Mouse (Mus musculus): ENCODE results near the gene Tmem45b. TPM values are rescaled to one million over a fixed set of nuclear protein-coding genes. Genes with fewer than 3 reads are reported as not detected.
"Not testable (repeated sequence)": the region's sequence is repeated elsewhere in the genome, so short reads cannot be mapped to it uniquely, and the experiment has no call there.

Gene Tmem45b
- not detected in 2 replicates for polyA plus RNA-seq (2011; ENCODE audit: insufficient read length, low read depth, missing spikeins)

GRCm38 (mm10) chr9:31463692-31464474 lies at the start of gene Tmem45b:
TSS of gene Tmem45b (minus strand) at chr9:31464462.
- TF ChIP-seq CTCF (IDR thresholded peaks at IDR 0.05; ENCODE audit: borderline replicate concordance, insufficient read depth, low read length), result no peak
- TF ChIP-seq POLR2A (IDR thresholded peaks at IDR 0.05; ENCODE audit: low read depth, low read length), result no peak
- Histone ChIP-seq H3K27ac (ENCODE audit: insufficient read depth, low read length) (no peak within 1 kb of the TSS), H3K4me3 (ENCODE audit: insufficient read depth, low read length) (no peak within 1 kb of the TSS), H3K4me1 (ENCODE audit: control insufficient read depth, insufficient read depth, low read length) (no peaks in the 10 kb centered on the region)

- Histone ChIP-seq H3K4me3 (ENCODE audit: insufficient read depth, low read length) (no peak overlapping the region), H3K27ac (ENCODE audit: insufficient read depth, low read length) (no peak overlapping the region), H3K4me1 (ENCODE audit: control insufficient read depth, insufficient read depth, low read length) (no peaks in the 10 kb centered on the region)
- TF ChIP-seq POLR2A (IDR thresholded peaks at IDR 0.05; ENCODE audit: low read depth, low read length), result no peak
- no peak for TF ChIP-seq CTCF (IDR thresholded peaks at IDR 0.05; ENCODE audit: borderline replicate concordance, insufficient read depth, low read length)
Observed at GRCm38 (mm10) chr9:31508189-31508588, 43.9 kb upstream of the Tmem45b start.

- H3K4me3 ChIP-seq (ENCODE audit: insufficient read depth, low read length); H3K27ac ChIP-seq (ENCODE audit: insufficient read depth, low read length); H3K4me1 ChIP-seq (ENCODE audit: control insufficient read depth, insufficient read depth, low read length): not testable (repeated sequence)
Observed at GRCm38 (mm10) chr9:31501221-31501620, 37.0 kb upstream of the Tmem45b start.

- Histone ChIP-seq H3K4me3 (ENCODE audit: insufficient read depth, low read length) (no peak overlapping the region), H3K27ac (ENCODE audit: insufficient read depth, low read length) (no peak overlapping the region), H3K4me1 (ENCODE audit: control insufficient read depth, insufficient read depth, low read length) (no peaks in the 10 kb centered on the region)
- TF ChIP-seq CTCF (IDR thresholded peaks at IDR 0.05; ENCODE audit: borderline replicate concordance, insufficient read depth, low read length) (no peak), POLR2A (IDR thresholded peaks at IDR 0.05; ENCODE audit: low read depth, low read length) (no peak)
Observed at GRCm38 (mm10) chr9:31463190-31463589, 1.1 kb downstream of the Tmem45b start.

- no peak overlapping the region for H3K27ac ChIP-seq (ENCODE audit: insufficient read depth, low read length)
- TF ChIP-seq POLR2A (IDR thresholded peaks at IDR 0.05; ENCODE audit: low read depth, low read length) (no peak), CTCF (IDR thresholded peaks at IDR 0.05; ENCODE audit: borderline replicate concordance, insufficient read depth, low read length) (no peak)
- H3K4me3 ChIP-seq (ENCODE audit: insufficient read depth, low read length), result no peak overlapping the region
- H3K4me1 ChIP-seq (ENCODE audit: control insufficient read depth, insufficient read depth, low read length), result no peaks in the 10 kb centered on the region
Observed at GRCm38 (mm10) chr9:31454356-31454755, 9.9 kb downstream of the Tmem45b start.

- TF ChIP-seq POLR2A (IDR thresholded peaks at IDR 0.05; ENCODE audit: low read depth, low read length) (no peak), CTCF (IDR thresholded peaks at IDR 0.05; ENCODE audit: borderline replicate concordance, insufficient read depth, low read length) (no peak)
- Histone ChIP-seq H3K27ac (ENCODE audit: insufficient read depth, low read length) (no peak overlapping the region), H3K4me3 (ENCODE audit: insufficient read depth, low read length) (no peak overlapping the region), H3K4me1 (ENCODE audit: control insufficient read depth, insufficient read depth, low read length) (no peaks in the 10 kb centered on the region)
Observed at GRCm38 (mm10) chr9:31452166-31452565, 12.1 kb downstream of the Tmem45b start.

GRCm38 (mm10) chr9:31449145-31449772 lies 15.0 kb downstream of the Tmem45b start:
- TF ChIP-seq CTCF (IDR thresholded peaks at IDR 0.05; ENCODE audit: borderline replicate concordance, insufficient read depth, low read length) (no peak), POLR2A (IDR thresholded peaks at IDR 0.05; ENCODE audit: low read depth, low read length) (no peak)
- Histone ChIP-seq H3K4me3 (ENCODE audit: insufficient read depth, low read length) (no peak overlapping the region), H3K4me1 (ENCODE audit: control insufficient read depth, insufficient read depth, low read length) (no peaks in the 10 kb centered on the region), H3K27ac (ENCODE audit: insufficient read depth, low read length) (no peak overlapping the region)

GRCm38 (mm10) chr9:31444236-31444635 lies 20.0 kb downstream of the Tmem45b start:
- Histone ChIP-seq H3K4me1 (ENCODE audit: control insufficient read depth, insufficient read depth, low read length) (no peaks in the 10 kb centered on the region), H3K27ac (ENCODE audit: insufficient read depth, low read length) (no peak overlapping the region), H3K4me3 (ENCODE audit: insufficient read depth, low read length) (no peak overlapping the region)
- no peak for TF ChIP-seq POLR2A (IDR thresholded peaks at IDR 0.05; ENCODE audit: low read depth, low read length)
- TF ChIP-seq CTCF (IDR thresholded peaks at IDR 0.05; ENCODE audit: borderline replicate concordance, insufficient read depth, low read length), result no peak

- H3K4me1 ChIP-seq (ENCODE audit: control insufficient read depth, insufficient read depth, low read length), result no peaks in the 10 kb centered on the region
- H3K27ac ChIP-seq (ENCODE audit: insufficient read depth, low read length), result no peak overlapping the region
- TF ChIP-seq CTCF (IDR thresholded peaks at IDR 0.05; ENCODE audit: borderline replicate concordance, insufficient read depth, low read length), result no peak
- no peak for TF ChIP-seq POLR2A (IDR thresholded peaks at IDR 0.05; ENCODE audit: low read depth, low read length)
- H3K4me3 ChIP-seq (ENCODE audit: insufficient read depth, low read length), result no peak overlapping the region
Observed at GRCm38 (mm10) chr9:31441487-31441886, 22.8 kb downstream of the Tmem45b start.

- TF ChIP-seq POLR2A (IDR thresholded peaks at IDR 0.05; ENCODE audit: low read depth, low read length), result no peak
- no peak for TF ChIP-seq CTCF (IDR thresholded peaks at IDR 0.05; ENCODE audit: borderline replicate concordance, insufficient read depth, low read length)
- Histone ChIP-seq H3K4me3 (ENCODE audit: insufficient read depth, low read length) (no peak overlapping the region), H3K4me1 (ENCODE audit: control insufficient read depth, insufficient read depth, low read length) (no peaks in the 10 kb centered on the region), H3K27ac (ENCODE audit: insufficient read depth, low read length) (no peak overlapping the region)
Observed at GRCm38 (mm10) chr9:31440366-31440765, 23.9 kb downstream of the Tmem45b start.

Measured in embryonic fibroblast, embryonic 13.5 days (primary cell).